Mouse (Mus musculus) urinary bladder, adult 2 months (tissue): ENCODE results near the gene Gjb5. TPM values are rescaled to one million over a fixed set of nuclear protein-coding genes. Genes with fewer than 3 reads are reported as not detected.

Experiments used
- DNase-seq: peaks from one replicate; pipeline ENCODE4 v3.0.0; 2022; ENCODE audit warnings: low spot score
- polyA plus RNA-seq: library from polyadenylated mRNA; depleted of rRNA; stranded (reverse); fragments of >200 nt; gene quantifications from 2 replicates; pipeline ENCODE4 v1.2.3, GENCODE M21; 2012

The Gjb5 gene
- polyA plus RNA-seq, 1 experiment, result 4.8 TPM

- DNase-seq, result no peak
Measured at GRCm38 (mm10) chr4:127349560-127350300, 8.3 kb downstream of the Gjb5 start.

DNA sequence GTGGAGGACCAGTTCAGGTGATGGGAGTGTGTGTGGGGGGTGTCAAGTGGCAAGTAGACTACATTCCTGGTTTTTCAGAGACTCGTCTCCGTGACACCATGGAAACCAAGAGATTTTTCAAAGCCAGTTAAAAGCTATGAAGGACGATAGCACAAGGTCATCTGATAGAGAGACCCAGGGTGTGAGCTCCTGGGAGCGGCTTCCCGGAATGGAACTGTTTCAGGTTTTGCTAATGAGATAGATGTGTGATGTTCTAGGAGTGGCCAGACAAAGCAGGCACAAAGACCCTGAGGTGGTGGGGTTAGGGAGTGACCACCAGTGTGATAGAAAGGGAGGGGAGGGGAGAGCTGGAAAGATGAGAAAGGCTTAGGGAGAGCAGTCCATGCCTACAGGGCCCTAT lies 13.0 kb downstream of the Gjb5 start:
- DNase-seq, result no peak

- DNase-seq, result no peak
Measured at GRCm38 (mm10) chr4:127341372-127341771, 16.6 kb downstream of the Gjb5 start.

DNA sequence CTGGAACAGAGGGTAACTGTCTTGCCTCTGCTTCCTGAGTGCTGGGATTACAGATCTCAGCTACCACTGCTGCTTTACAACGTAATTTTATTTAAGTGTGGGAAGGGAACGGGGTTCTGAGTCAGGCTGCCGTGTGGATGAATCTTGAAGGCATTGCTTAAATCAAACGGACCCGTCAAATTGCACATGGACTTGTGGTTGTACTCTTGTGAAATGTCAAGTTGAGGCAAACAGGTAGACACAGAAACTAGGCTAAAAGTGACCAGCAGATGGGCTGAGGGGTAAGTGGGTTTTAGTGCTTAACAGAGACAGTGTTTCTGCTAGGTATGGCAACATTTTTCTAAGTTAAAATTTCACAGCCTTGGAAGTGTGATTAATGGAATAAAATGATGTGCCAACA lies 20.3 kb downstream of the Gjb5 start:
- no peak for DNase-seq

GRCm38 (mm10) chr4:127334870-127335504 lies 23.0 kb downstream of the Gjb5 start:
- no peak for DNase-seq

GRCm38 (mm10) chr4:127331171-127331570 lies 26.8 kb downstream of the Gjb5 start:
- no peak for DNase-seq

- no peak for DNase-seq
Measured at GRCm38 (mm10) chr4:127330181-127331100, 27.5 kb downstream of the Gjb5 start, which contains the start of gene Gjb3. TSS of gene Gjb3 (minus strand) at chr4:127330844.

DNA sequence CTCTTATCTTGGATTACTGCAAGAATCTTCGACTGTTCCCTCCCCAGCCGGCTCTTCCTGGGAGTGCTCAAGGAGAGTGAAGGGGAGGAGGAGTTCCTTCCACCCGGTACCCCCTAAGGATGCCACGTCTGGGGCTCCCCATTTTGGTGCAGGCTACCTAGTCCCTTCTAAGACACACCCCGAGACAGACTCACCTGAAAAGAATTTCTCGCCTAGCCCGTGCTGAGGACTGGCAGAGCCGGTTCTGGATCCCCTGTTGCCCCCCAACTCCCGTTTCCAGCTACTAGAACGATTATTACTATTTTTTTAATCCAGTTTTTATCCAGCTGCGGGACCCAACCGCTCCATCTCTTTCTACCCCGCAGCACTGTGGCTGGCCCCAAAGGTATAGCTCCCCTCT lies 28.2 kb downstream of the Gjb5 start:
- DNase-seq, result no peak

- DNase-seq, result no peak
Measured at GRCm38 (mm10) chr4:127329046-127329445, 28.9 kb downstream of the Gjb5 start.

DNA sequence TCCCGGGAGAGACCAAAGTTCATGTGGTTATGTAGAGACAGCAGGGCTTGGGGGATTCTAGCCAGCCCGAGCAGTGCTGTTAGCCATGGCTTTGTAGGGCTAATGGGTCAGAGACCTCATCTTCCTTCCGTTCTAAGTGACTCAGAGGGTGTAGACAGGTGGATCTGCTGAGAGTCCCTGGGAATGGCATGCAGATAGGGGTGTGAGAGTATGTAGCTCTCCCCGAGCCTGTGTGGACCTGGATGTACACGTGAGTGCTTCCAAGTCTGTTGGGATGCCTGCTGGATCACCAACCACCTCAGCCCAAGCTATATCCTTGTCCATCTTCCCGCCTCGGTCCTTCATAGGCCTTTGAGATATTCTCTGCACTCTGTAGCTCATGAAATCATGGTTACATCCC lies 29.6 kb downstream of the Gjb5 start:
- DNase-seq, result no peak

- no peak for DNase-seq
Measured at GRCm38 (mm10) chr4:127327749-127328148, 30.2 kb downstream of the Gjb5 start.

DNA sequence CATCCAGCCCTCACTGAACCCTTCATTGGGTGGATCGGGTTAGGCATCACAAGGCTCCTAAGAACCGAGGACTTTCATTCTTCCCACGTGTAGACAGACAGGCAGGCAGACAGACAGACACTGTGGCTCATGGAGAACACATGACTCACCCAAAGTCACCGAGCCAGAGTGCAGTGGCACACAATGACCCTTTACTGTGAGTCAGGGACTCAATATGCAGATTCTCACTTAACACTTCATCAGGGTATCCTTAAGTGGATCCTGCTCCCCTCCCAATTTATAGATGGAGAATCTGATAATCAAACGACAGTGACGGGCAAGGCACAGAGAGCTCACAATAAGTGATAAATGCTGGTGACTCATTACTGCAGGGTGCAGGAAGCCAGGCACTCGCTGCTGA lies 30.7 kb downstream of the Gjb5 start:
- DNase-seq, result no peak

DNA sequence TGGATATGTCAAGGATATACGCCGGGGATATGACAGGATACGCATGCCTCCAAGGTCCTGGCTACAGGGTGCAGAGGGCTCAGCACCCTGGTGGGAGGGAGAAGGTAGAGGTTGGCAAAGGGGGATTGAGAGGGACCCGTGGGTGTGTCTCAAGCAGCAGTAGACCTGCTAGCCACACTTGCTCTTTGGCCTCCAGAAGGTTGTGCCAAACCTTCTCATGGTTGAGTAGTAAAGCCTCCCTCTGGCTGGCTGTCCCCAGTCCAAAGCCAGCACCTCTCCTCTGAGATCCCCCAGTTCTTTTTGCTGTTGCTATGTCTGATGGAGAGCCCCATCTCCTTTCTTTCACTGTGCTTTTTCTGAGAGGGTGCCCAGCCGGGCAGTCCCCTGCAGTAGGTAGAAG lies 32.7 kb downstream of the Gjb5 start:
- no peak for DNase-seq

DNA sequence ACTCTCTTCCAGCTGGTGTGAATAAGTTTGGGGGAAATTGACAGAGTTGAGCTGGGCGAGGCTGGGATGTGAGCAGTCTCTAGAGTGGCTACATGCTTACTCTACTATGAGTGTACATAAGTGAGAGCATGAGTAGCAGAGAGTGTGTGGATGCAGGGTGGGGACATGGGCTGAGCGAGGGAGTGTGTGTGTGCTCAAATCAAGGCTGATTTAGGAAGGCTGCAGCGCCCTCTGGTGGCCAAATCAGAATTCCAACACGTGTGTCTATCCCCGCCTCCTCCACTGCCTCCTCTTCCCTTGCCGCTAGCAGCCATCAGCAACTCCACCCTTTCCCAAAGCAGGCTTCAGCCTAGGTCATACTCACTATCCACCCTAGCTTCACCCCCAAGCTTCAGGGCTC lies 33.2 kb downstream of the Gjb5 start:
- DNase-seq, result no peak

- DNase-seq, result no peak
Measured at GRCm38 (mm10) chr4:127324296-127324695, 33.7 kb downstream of the Gjb5 start.

DNA sequence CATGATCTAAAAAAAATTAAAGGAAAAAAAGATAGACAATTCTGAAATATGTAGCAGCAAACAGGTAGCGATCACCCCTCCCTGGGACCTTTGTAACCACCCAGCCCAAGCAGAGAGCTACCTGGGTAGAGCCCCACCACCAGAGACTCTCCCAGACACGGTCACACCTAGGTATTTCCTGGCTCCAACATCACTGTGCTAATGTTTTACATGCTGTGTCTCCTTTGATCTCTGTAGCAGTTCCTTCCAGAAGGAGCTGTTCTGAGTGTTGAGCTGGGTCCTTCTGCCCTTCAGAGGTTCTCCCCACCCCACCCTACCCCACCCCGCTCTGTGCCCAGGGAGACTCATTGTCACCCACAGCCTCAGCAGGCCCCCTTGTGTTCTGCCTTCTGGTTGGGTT lies 34.3 kb downstream of the Gjb5 start:
- no peak for DNase-seq

DNA sequence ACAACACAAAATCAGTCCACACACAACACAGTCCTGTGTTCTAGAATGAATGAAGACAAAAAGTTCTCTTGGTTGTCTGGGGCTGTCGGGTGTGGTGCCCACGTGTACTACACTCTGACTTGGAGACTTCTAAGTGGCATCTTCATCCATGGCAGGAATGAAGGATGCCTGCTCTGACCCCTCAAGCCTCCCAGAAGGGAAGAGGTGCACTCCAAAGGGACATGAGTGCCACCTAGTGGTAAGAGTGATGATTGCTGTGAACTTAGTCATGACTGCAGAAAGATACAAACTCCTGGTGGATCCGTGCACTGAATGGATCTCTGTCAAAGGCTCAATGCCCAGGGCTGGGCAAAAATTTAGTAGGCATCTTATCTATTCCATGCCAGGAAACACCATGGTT lies 38.4 kb downstream of the Gjb5 start:
- DNase-seq, result no peak

- no peak for DNase-seq
Measured at GRCm38 (mm10) chr4:127317143-127317542, 40.8 kb downstream of the Gjb5 start.

DNA sequence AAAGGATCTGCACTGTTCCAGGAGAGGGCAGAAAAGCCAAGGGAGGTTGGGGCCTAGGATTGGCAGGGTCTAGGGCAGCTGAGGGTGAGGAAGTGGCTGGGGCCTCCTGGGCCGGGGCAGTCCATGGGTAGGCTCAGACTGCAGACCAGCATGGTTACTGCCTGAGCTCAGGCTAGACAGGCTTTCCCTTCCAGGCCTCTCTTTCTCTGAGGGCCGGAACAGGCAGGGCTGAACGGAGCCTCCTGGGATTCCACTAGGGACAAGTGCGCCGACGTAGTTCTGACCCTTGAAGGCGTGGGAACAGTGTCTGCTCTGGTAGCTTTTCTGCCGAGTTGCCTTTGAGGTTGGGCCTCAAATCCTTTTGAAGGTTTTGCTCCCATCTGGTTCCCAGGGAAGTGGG lies 42.2 kb downstream of the Gjb5 start:
- DNase-seq, result no peak

GRCm38 (mm10) chr4:127314585-127314984 lies 43.4 kb downstream of the Gjb5 start:
- DNase-seq, result no peak

GRCm38 (mm10) chr4:127313861-127314260 lies 44.1 kb downstream of the Gjb5 start, which contains the start of gene Gja4:
TSS of gene Gja4 (minus strand) at chr4:127314039.
- peak; percentile 59 for DNase-seq

DNA sequence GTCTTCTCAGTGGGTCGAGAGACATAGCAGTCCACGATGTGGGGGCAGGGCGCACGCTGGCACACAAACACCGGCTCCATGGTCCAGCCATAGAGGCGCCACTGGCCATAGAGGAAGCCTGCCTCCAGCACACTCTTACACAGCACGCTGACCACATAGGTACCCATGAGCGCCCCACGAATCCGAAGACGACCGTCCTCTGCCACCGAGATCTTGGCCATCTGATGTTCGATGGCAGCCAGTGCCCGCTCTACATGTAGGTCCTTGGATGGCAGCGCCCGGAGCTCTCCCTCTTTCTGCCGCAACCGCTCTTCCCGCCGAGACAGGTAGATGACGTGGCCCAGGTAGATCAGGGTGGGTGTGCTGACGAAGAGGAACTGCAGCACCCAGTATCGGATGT lies 45.6 kb downstream of the Gjb5 start:
- DNase-seq, result no peak
